Mouse (Mus musculus): ENCODE results near the gene Tnfsf18. TPM values are rescaled to one million over a fixed set of nuclear protein-coding genes. Genes with fewer than 3 reads are reported as not detected.

Gene Tnfsf18
- total RNA-seq (2022), result under 1 TPM in 1 of 4 experiments, not detected in 3; 0.13 TPM

- peak; percentile 67 for DNase-seq
Observed at GRCm38 (mm10) chr1:161494343-161494742, at the start of gene Tnfsf18. Tnfsf18 (plus strand) TSS chr1:161494655.

- DNase-seq, result no peak
Observed at GRCm38 (mm10) chr1:161444858-161445257, 49.6 kb upstream of the Tnfsf18 start.

GRCm38 (mm10) chr1:161451683-161452245 is 42.7 kb upstream of the Tnfsf18 start:
- DNase-seq, result no peak

- no peak for DNase-seq
Observed at GRCm38 (mm10) chr1:161452250-161452649, 42.2 kb upstream of the Tnfsf18 start.

- DNase-seq, result no peak
Observed at GRCm38 (mm10) chr1:161463388-161464085, 30.9 kb upstream of the Tnfsf18 start.

- DNase-seq, result peak; percentile 24
Observed at GRCm38 (mm10) chr1:161477221-161477620, 17.2 kb upstream of the Tnfsf18 start.

- DNase-seq, result no peak
Observed at GRCm38 (mm10) chr1:161479854-161480253, 14.6 kb upstream of the Tnfsf18 start.

- DNase-seq, result no peak
Observed at GRCm38 (mm10) chr1:161482211-161482610, 12.2 kb upstream of the Tnfsf18 start.

GRCm38 (mm10) chr1:161487069-161487468 is 7.4 kb upstream of the Tnfsf18 start:
- DNase-seq, result no peak

GRCm38 (mm10) chr1:161491766-161492165 is 2.7 kb upstream of the Tnfsf18 start:
- DNase-seq, result no peak

- no peak for DNase-seq
Observed at GRCm38 (mm10) chr1:161496866-161497645, 2.6 kb downstream of the Tnfsf18 start.

GRCm38 (mm10) chr1:161500114-161500810 is 5.8 kb downstream of the Tnfsf18 start:
- DNase-seq, result no peak

- no peak for DNase-seq
Observed at GRCm38 (mm10) chr1:161500811-161501146, 6.3 kb downstream of the Tnfsf18 start.

- no peak for DNase-seq
Observed at GRCm38 (mm10) chr1:161506317-161506716, 11.9 kb downstream of the Tnfsf18 start.

GRCm38 (mm10) chr1:161507623-161508047 is 13.2 kb downstream of the Tnfsf18 start:
- DNase-seq, result peak; percentile 77

- no peak for DNase-seq
Observed at GRCm38 (mm10) chr1:161517355-161517754, 22.9 kb downstream of the Tnfsf18 start.

GRCm38 (mm10) chr1:161520223-161520622 is 25.8 kb downstream of the Tnfsf18 start:
- DNase-seq, result no peak

GRCm38 (mm10) chr1:161528173-161528572 is 33.7 kb downstream of the Tnfsf18 start:
- no peak for DNase-seq

- DNase-seq, result no peak
Observed at GRCm38 (mm10) chr1:161550596-161551095, 56.2 kb downstream of the Tnfsf18 start.

GRCm38 (mm10) chr1:161552098-161552497 is 57.6 kb downstream of the Tnfsf18 start:
- DNase-seq, result no peak

Measured in adrenal gland, adult 8-10 months (tissue).